Mouse (Mus musculus) lung, adult 2 months (tissue): ENCODE results near the gene Zfyve19.

Experiments
- CTCF ChIP-seq: fragments of 200-500 bp; IDR thresholded peaks from 2 replicates; pipeline ENCODE4 v1.5.1; 2011; ENCODE audit warnings: mild to moderate bottlenecking, low read length, control low read depth; ENCODE audit not compliant: insufficient read depth
- POLR2A ChIP-seq: fragments of 200-500 bp; IDR thresholded peaks from 2 replicates; pipeline ENCODE4 v1.6.1; 2011; ENCODE audit warnings: low read depth, mild to moderate bottlenecking, control low read depth, low read length, borderline replicate concordance; ENCODE audit errors: extremely low read depth

- no peak for TF ChIP-seq CTCF
- no peak for TF ChIP-seq POLR2A
These were observed 10.9 kb upstream of the Zfyve19 start for GRCm38 (mm10) chr2:119197493-119197892.
